Mouse (Mus musculus): ENCODE measurements around the gene Sdk1.

DNA sequence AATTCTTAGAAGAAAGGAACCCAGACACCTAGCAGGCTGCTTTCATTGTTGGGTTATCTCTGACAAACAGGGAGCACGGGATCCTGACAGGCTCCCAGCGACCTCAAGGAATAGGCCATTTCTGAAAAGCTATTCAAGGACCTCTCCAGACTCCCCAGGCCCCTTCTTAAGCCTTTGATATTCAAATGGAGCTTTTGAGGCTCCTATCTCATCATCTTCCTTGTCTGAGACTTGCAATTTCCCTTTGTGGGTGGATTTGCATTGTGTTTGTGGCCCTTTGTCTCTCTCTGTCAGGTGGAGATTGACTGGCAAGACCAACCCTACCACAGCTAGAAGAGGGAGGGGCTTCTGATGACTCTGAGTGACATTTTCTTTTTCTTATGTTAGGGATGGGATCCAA, 888.7 kb downstream of the Sdk1 start:
- TF ChIP-seq MXI1 (IDR thresholded peaks at IDR 0.05; ENCODE audit: low read depth, low read length) (no peak), CHD2 (IDR thresholded peaks at IDR 0.05; ENCODE audit: low read length) (no peak), CTCF (conservative IDR thresholded peaks at IDR 0.05 in 1 of 2, IDR thresholded peaks at IDR 0.05 in 1 of 2; ENCODE audit: low read depth in 2 of 2, low read length in 2 of 2) (no peak), USF1 (IDR thresholded peaks at IDR 0.05; ENCODE audit: low read depth, low read length) (no peak), POLR2A (IDR thresholded peaks at IDR 0.05; ENCODE audit: low read depth, low read length) (no peak), ZNF384 (IDR thresholded peaks at IDR 0.05; ENCODE audit: low read depth, low read length) (no peak), JUN (IDR thresholded peaks at IDR 0.05; ENCODE audit: insufficient read depth, low read depth, low read length) (no peak), KAT2A (IDR thresholded peaks at IDR 0.05; ENCODE audit: insufficient replicate concordance, low read length) (no peak), SIN3A (IDR thresholded peaks at IDR 0.05; ENCODE audit: low read length) (no peak), E2F4 (IDR thresholded peaks at IDR 0.05; ENCODE audit: insufficient replicate concordance, low read depth, low read length) (no peak), JUND (conservative IDR thresholded peaks at IDR 0.05; ENCODE audit: low read depth, low read length) (no peak), EP300 (IDR thresholded peaks at IDR 0.05; ENCODE audit: low read length) (no peak)

All from CH12.LX (cell line).